Mouse (Mus musculus) heart, postnatal 14 days (tissue): ENCODE data around the gene Dot1l. TPM values are rescaled to one million over a fixed set of nuclear protein-coding genes. Genes with fewer than 3 reads are reported as not detected.

Experiments used
- microRNA-seq, 2 experiments: library from miRNA; unstranded; fragments of <30 nt; microRNA quantifications; one replicate each; pipeline ENCODE4 v1.2.0; 2021 to 2022
- total RNA-seq, 2 experiments: library from RNA; stranded (reverse); gene quantifications; 2 replicates each; pipeline ENCODE4 v1.2.3; 2021

The Dot1l gene
- total RNA-seq, 2 experiments from 2014 or later = 55.1 to 56.3 TPM

Small RNA genes lying within 50 kb of the gene (microRNA-seq; reads per million reads assigned to microRNA genes)
- 3.2 to 5.9 reads per million in 2 experiments for gene Mir1982

Other genes starting within 250 kb of the Dot1l start
- not detected for gene Atp8b3, start 216.1 kb upstream of the Dot1l start, total RNA-seq
- 10 to 100 TPM; 14.2 to 18.1 TPM for gene Rexo1, start 193.6 kb upstream of the Dot1l start, total RNA-seq
- gene Klf16, start 177.9 kb upstream of the Dot1l start, total RNA-seq = 1 to 10 TPM; 4.5 to 4.7 TPM
- gene Abhd17a, start 164.9 kb upstream of the Dot1l start, total RNA-seq = 10 to 100 TPM; 73.0 to 75.1 TPM
- gene Scamp4, start 152.3 kb upstream of the Dot1l start, total RNA-seq = 10 to 100 TPM; 19.8 to 23.5 TPM
- gene Adat3, start 152.3 kb upstream of the Dot1l start, total RNA-seq = 1 to 10 TPM; 1.6 to 1.8 TPM
- under 1 TPM; 0.55 to 0.71 TPM for gene Gm49322, start 149.2 kb upstream of the Dot1l start, total RNA-seq
- gene Csnk1g2, start 132.4 kb upstream of the Dot1l start, total RNA-seq = 100 to 1,000 TPM; 123 to 131 TPM
- gene Btbd2, start 98.1 kb upstream of the Dot1l start, total RNA-seq = 10 to 100 TPM; 40.6 to 41.9 TPM
- 100 to 1,000 TPM; 166 to 169 TPM for gene Mknk2, start 77.1 kb upstream of the Dot1l start, total RNA-seq
- gene Mob3a, start 53.2 kb upstream of the Dot1l start, total RNA-seq = 10 to 100 TPM in 1 of 2 experiments, 1 to 10 TPM in 1; 7.0 to 11.4 TPM
- gene Izumo4, start 53.0 kb upstream of the Dot1l start, total RNA-seq = 1 to 10 TPM; 4.5 to 4.9 TPM
- 10 to 100 TPM; 44.6 to 47.8 TPM for gene Ap3d1, start 12.9 kb upstream of the Dot1l start, total RNA-seq
- gene Sf3a2, start 43.0 kb downstream of the Dot1l start, total RNA-seq = 10 to 100 TPM; 27.0 to 31.6 TPM
- gene Plekhj1, start 43.4 kb downstream of the Dot1l start, total RNA-seq = 10 to 100 TPM; 35.7 to 36.3 TPM
- under 1 TPM; 0.56 to 0.65 TPM for gene Amh, start 50.0 kb downstream of the Dot1l start, total RNA-seq
- gene Jsrp1, start 58.3 kb downstream of the Dot1l start, total RNA-seq = not detected
- 100 to 1,000 TPM; 893 to 962 TPM for gene Oaz1, start 71.5 kb downstream of the Dot1l start, total RNA-seq
- 1 to 10 TPM; 4.2 to 5.7 TPM for gene Lingo3, start 88.8 kb downstream of the Dot1l start, total RNA-seq
- 10 to 100 TPM; 21.3 to 28.3 TPM for gene Lsm7, start 100.0 kb downstream of the Dot1l start, total RNA-seq
- 10 to 100 TPM; 26.6 to 28.5 TPM for gene Sppl2b, start 100.1 kb downstream of the Dot1l start, total RNA-seq
- not detected for gene Tmprss9, start 116.6 kb downstream of the Dot1l start, total RNA-seq
- gene Timm13, start 145.8 kb downstream of the Dot1l start, total RNA-seq = 100 to 1,000 TPM; 145 to 161 TPM
- 1 to 10 TPM; 5.1 to 7.0 TPM for gene Lmnb2, start 163.0 kb downstream of the Dot1l start, total RNA-seq
- 10 to 100 TPM; 13.6 to 17.2 TPM for gene Gadd45b, start 174.9 kb downstream of the Dot1l start, total RNA-seq